Mouse (Mus musculus): ENCODE data around the gene Fv1.

DNA sequence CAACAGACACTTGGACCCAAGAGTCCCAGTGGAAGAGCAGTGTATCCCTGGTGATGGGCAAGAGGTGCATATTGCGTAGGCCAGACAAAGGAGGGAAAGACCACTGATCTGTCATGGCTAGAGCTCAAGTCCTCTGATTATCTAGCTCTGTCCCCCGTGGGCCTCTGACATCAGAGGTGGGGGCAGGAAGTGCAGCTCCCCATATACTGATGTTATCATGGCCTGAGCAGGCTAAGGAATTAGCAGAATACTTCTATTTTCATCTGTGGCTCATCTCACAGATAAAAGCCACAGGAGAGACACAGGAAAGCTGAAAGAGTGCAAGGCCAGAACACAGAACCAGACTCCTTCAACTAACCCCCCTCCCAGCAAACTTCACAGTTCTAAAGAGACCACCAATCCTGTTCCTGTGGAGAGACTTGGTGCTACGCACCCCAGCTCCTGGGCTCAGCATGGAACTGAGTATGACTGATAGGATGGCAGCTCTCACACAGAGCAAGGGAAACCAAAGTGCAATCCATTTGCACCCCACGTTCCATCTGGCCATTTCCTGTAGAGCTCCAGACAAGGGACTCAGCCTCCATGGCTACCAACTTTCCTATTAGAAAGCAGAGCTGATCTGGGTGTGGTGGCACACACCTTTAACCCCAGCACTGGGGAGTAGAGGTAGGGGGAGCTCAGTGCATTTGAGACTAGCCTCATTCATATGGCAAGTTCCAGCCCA is 7.2 kb downstream of the Fv1 start:
- TF ChIP-seq CTCF (IDR thresholded peaks at IDR 0.05) (no peak), EP300 (IDR thresholded peaks at IDR 0.05) (no peak)

Measured in lung, postnatal 0 days (tissue).